Mouse (Mus musculus): ENCODE results near the gene Ier5l.

Gene Ier5l

DNA sequence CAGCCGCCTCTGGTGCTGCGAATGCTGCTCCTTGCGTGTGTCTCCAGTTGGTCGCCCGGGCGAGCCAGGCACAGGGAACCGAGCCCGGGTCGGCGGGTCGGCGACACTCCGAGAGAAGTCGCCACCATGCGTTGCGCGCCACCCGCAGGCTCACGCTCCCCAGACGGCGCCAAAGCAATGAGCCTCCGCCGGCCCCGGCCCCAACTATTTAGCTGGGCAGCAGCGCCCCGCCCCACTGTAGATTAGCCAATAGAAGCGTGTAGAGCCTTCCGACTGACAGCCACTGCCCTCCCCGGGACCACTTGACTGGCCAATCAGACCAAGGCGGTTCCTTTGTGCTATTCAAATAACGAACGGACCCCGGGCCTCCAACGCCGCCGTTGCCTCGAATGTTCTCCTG, at the start of gene Ier5l:
TSS of gene Ier5l (minus strand) at position 181 of the 400 bp plus-strand sequence.
- DNase-seq (ENCODE audit: low spot score in 2 of 2), result peak; percentile 88 to 89

- no peak for DNase-seq (ENCODE audit: low spot score in 2 of 2)
Observed at GRCm38 (mm10) chr2:30523727-30524126, 49.7 kb upstream of the Ier5l start.

DNA sequence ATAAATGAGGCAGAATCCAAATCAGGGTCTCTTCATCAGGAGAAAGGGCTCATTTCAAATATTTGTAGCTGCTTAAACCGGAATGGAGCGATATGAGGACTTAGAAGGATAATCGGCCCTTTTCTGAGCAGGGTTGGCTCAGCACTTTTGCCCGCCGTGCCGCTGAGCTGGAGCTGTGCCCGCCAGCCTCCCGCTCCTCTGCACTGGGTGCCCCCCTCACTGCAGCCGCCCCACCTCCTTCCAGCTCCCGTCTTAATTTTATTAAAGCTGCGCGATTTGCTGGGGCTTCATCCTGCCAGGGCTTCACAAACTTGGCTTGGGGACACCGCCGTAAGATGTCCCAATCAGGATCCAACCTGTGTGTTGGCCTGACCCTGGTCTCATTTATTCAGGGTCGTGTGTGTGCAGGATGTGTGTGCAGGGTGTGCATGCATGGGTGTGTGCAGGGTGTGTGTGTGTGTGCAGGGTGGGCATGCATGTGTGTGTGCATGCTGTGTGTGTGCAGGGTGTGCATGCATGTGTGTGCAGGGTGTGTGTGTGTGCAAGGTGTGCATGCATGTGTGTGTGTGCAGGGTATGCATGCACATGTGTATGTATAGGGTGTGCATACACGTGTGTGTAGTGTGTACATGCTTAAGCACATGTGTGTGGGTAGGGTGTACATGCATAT, 36.8 kb upstream of the Ier5l start:
- no peak for DNase-seq (ENCODE audit: low spot score in 2 of 2)

DNA sequence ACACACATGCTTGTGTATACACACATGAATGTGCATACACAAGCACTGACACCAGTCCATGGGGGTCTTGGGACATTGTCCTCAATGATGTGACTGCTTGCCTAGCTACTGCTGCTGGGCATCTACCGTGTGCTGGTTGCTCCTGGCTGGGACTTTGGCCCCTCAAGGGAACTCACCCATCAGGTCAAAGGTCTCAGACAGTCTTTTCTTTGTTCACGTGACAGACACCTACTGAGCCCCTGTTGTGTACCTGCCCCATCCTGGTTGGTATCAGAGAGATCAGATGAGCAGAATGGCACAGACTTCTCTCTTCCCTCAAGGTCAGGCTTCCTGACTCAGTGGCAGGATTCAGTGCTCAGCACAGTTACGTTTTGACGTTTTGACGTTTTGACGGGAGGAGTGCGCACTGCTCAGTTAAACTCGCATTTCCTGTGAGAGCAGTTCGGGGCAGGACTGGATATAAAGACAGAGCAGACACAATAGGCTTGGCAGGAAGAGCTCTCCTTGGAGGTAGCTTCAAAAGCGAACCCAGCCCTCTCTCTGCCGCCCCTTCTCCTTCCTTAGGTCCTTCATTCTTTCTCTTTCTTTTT, 33.2 kb upstream of the Ier5l start:
- no peak for DNase-seq (ENCODE audit: low spot score in 2 of 2)

DNA sequence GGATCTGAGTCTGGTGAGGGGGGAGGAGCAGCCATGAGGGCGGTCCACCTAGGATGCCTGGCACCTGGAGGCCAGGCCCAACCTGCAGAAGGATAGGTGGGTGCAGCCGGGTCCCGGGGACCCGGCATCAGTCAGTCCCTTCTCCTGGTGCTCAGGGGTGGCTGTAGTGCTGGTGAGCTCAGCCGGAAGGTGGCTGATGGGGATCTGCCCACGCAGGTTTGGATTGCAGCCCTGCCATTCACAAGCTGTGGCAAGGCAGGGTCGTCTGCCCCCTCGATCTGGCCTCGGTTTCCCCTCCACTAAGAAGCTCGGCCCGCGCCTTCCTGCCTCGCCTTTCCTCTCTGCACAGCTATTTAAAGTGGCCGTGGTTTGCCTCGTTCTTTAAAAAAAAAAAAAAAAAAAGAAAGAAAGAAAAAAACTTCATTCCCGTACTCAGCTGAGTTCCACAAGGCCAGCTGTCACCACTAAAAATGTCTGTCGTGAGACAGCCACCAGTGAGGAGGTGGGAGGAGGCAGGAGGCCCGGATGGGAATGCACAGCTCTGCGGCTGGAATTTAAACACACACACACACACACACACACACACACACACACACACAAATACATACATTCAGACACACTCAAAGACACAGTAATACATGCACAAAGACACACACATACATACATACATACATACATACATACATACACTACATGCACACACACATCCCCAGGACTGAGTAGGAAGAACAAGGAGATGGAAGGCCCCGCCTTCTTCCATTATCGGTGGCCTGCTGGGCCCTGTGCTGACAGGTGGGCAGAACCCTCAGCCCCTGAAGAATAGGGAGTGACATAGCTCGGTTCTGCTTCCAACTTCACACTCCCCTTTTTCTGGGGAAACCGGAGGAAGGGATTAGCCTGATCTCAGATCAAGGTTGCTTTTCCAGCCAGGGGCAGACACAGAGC, 29.9 kb upstream of the Ier5l start:
- no peak for DNase-seq (ENCODE audit: low spot score in 2 of 2)

GRCm38 (mm10) chr2:30501701-30502100, 27.7 kb upstream of the Ier5l start:
- DNase-seq (ENCODE audit: low spot score in 2 of 2), result no peak

DNA sequence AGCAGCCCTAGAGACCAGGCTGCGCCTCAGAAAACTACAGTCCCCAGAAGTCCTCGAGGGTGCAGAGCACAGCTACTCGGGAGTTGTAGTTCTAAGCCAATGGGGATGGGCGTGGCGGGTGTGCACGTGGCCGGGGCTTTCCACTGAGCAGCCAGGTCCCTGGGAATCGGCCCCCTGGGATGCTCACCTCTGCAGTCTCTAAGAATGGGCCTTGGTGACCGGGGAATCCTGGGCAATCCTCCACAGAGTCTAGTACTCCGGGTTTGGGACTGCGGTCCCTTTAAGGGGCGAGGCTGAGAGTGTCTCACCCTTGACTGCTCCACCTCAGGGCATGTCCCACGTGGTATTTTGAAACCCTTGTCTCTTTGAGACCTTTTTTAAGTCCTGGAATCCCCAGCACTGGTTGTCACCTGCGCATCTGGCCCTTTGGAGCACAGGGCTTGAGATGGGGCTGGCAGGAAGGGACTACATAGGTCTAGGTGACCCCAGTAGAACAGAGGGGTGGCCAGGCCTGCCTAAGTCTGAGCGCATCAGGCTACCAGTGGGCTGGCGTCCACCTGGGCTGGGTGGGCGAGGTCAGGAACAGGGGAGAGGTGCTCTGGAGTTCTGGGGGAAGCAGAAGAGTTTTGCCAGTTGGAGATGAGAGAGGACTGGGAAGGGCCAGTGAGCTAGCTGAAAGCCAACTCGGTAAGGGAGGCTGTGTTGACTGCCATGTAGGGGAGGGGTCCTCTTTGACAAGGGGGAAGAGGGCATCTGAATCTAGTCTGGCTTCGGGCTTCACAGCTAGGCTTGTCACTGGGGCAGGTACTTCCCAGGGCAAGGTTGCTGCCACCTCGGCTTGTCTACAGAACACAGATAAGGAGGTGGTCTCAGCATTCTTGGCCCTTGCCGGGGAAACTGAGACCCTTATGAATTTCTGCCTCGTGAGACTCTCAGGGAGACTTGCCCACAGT, 22.2 kb upstream of the Ier5l start:
- peak; percentile 61 to 65 for DNase-seq (ENCODE audit: low spot score in 2 of 2)

DNA sequence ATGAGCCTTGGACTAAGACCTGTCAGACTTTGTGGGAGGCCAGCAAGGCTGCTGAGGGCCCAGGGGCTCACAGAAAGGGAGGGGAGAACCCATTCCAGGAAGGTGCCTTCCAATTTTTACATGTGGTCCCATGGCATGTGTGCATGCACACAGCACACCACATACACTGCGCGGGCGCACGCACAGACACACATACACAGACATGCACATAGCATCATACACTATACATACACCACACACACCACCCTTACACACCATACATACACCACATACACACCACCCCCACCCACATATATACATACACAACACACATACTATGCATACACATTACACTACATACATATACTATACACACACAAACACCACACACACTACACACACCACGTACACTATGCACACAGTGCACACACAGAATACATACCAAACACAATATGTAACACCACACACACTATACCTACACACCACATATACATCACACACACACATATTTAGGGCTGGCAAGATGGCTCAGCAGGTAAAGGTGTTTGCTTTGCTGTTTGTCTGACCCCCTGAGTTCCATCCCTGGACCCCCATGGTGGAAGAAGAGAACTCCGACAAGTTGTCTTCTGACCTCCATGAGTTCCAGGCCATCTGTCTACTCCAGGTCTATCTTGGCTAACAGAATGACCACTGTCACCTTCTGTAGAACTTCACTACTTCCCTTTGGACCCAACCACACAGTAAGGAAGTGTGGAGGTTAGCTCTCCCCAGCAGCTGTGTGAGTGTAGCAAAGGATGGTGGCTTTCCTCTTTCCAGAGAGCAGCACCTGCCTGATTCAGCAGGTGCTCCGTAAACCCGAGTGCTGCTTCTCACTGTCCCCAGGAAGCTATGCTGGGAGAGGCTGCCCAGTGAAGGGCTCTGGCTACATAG, 21.2 kb upstream of the Ier5l start:
- DNase-seq (ENCODE audit: low spot score in 2 of 2), result no peak

GRCm38 (mm10) chr2:30490384-30490783, 16.4 kb upstream of the Ier5l start:
- DNase-seq (ENCODE audit: low spot score in 2 of 2), result peak in 1 of 2 experiments; percentile 11

DNA sequence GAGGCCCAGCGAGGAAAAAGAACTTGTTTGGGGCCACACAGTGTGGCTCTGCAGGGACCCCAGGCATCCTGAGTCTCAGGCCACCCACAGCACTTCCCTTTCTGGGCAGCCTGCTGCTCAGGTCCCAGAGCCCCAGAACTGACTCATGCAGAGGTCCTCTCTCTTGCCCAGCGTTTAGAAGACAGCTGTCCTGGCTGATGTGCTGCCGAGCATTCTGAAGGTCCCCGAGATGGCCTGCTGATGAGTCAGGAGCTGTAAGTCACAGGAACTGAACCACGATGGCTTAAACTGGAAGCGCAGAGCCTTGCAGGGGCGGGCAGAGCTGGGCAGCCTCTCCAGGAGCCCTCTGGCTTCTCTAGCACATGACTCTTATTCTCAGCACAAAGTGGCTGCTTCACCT, 13.6 kb upstream of the Ier5l start:
- no peak for DNase-seq (ENCODE audit: low spot score in 2 of 2)

GRCm38 (mm10) chr2:30478526-30478925, 4.5 kb upstream of the Ier5l start:
- no peak for DNase-seq (ENCODE audit: low spot score in 2 of 2)

- DNase-seq (ENCODE audit: low spot score in 2 of 2), result no peak
Observed at GRCm38 (mm10) chr2:30476241-30476640, 2.2 kb upstream of the Ier5l start.

DNA sequence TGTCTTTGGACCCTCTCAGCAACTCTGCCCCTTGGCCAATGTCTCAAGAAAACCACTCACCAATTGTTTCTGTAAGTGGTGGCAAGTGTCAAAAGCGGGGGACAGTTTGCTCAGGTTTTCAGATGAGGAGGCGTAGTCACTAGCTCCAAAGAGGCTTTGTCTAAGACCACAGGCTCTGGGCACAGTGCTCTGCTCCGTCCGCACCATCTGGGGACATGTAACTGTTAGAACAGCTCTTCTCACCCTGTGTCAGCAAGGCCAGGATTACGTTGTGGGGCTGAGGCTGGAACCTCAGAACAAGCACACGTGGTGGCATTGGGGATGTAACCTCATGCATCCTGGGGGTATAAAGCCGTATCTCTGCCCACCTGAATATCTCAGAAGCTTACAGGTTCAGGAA, 1.4 kb upstream of the Ier5l start:
- no peak for DNase-seq (ENCODE audit: low spot score in 2 of 2)

DNA sequence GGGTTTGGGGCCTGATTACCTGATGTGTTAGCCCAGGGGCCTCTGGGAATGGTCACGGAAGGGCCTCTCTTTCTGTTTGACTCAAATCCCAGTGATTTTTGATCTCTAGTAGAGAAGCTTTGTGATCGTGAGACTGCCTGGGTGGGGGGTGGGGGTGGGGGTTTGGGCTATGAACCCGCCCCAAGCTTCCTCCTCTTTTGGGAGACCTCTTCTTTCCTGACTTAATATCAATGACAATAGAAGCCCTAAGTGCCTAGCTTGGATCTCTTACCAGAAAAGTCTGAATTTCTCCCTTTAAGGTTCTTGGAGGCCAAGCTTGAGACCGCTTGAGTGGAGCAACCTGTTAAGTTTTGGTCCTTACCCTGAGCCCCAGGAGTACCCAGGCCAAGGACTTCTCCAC, 757 bp upstream of the Ier5l start:
- no peak for DNase-seq (ENCODE audit: low spot score in 2 of 2)

- DNase-seq (ENCODE audit: low spot score in 2 of 2), result peak; percentile 23 to 44
Observed at GRCm38 (mm10) chr2:30473431-30474031, 488 bp downstream of the Ier5l start.

GRCm38 (mm10) chr2:30472731-30473351, 1.2 kb downstream of the Ier5l start:
- DNase-seq (ENCODE audit: low spot score in 2 of 2), result no peak

DNA sequence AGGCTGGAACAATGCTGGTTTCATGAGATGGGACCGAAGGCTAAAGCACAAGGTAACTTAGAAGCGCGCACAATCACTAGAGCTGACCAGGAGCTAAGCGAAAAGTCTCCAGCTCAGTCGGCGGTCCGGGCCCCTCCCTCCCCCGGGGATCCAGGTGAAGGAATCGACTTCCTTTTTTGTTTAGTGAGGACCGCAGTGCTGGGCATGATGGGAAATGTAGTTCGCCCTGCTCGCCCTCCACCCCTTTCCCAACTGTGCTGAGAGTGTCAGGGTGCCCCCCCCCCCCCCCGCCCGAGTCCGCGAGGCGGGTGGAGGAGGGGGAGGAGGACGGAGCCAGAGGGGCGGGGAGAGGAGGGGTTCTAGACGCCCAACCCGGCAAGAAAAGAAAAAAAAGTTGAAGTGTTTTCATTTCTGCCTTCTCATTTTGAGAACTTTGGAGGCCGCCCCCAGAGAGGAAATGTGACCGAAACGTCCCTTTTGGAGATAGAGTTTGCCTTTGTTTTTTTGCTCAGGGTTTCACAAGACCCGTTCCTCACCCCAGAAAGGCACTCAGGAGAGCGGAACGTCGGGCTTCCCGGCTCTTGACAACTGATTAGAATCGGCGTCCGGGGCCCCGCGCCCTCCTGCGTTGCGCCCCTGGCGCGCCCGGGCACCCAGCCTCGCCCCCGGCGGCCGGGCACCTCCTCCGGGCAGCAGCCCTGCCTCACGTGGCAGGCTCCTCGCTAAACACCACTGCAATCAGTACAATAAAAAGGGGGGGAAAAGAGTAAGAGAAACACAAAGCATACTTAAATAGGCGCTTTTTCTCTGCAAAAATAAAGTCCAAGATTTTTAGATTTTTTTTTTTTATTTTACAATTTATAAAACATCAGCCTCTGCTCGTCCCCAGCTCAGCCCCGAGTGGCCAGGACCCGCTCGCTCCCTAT, 2.0 kb downstream of the Ier5l start:
- DNase-seq (ENCODE audit: low spot score in 2 of 2), result peak; percentile 85

GRCm38 (mm10) chr2:30471051-30471450, 3.0 kb downstream of the Ier5l start:
- no peak for DNase-seq (ENCODE audit: low spot score in 2 of 2)
